Mouse (Mus musculus): Measurements from ENCODE around the gene Col5a1. TPM values are rescaled to one million over a fixed set of nuclear protein-coding genes. Genes with fewer than 3 reads are reported as not detected.
A peak's percentile ranks its signal among the peaks of the same experiment; 100 is the strongest.

The Col5a1 gene
- polyA plus RNA-seq, 1 experiment from 2014 or later, result 8.5 TPM

DNA sequence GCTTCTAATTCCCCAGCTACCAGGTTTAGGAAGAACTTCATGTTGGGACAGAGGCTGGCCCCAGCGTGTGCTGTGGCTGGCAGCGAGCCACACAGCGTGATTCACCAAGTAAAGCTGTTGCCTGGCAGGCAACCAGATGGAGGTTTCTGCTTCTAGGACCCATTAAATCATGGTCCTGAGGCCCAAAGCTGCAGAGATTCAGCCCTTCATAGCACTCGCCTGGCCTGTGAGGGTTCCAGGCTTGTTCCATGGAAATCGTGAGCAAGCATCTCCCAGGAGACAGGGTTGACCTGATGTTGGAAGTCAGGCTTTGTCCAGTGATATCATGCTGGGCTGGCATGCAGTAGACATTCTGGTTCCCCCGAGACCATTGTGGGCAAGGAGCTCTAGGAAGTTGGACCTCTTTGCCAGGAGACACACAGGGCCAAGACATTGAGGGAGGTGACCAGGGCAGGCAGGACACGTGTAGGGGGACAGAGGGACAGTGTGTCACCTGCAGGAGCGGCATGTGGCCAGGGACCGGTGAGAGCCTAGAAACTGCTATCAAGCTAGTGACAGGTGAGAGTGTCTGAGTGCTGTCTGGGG lies 50.5 kb downstream of the Col5a1 start:
- H3K27me3 ChIP-seq (ENCODE audit: control insufficient read depth, insufficient read depth, low read length), result no peaks in the 10 kb centered on the region
- no peaks in the 10 kb centered on the region for H3K9me3 ChIP-seq (ENCODE audit: control insufficient read depth, low read length)
- H3K4me1 ChIP-seq (ENCODE audit: control insufficient read depth, insufficient read depth, low read length), result peaks cover 1% of the 10 kb centered on the region; the same call in 1 of the 2 replicates
- no peak for ATAC-seq (ENCODE audit: low FRiP score, low TSS enrichment)
- no peak overlapping the region for H3K4me2 ChIP-seq (ENCODE audit: low read length)
- H3K9ac ChIP-seq (replicated peaks; ENCODE audit: low read length), result no peak overlapping the region
- DNase-seq, result peak; percentile 59
- H3K36me3 ChIP-seq (ENCODE audit: control insufficient read depth, insufficient read depth, low read length), result no peaks in the 10 kb centered on the region
- H3K27ac ChIP-seq (replicated peaks; ENCODE audit: low read depth, low read length), result no peak overlapping the region
- 74% methylated on average over 9 of the region's 9 CpGs for WGBS
- no peak overlapping the region for H3K4me3 ChIP-seq (replicated peaks; ENCODE audit: low read depth, low read length)

DNA sequence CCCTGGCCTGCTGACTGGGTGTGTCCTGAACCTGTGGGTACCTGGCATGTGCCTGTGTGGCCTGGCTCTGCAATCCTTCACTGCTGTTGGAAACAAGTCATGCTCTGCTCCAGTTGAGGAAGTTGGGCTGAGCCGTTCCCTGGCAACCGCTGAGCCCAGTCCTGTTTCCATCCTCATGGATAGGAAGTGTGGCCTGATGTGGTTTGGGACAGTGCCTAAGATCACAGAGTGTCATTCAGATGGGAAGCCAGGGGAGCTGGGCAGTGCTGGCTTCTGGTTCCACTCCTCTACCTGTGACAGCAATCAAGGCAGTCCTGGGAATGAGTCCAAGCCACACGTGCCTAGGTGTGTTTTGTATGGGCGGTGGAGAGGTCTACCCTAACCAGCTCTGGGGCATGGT lies 53.2 kb downstream of the Col5a1 start:
- Histone ChIP-seq H3K27me3 (ENCODE audit: control insufficient read depth, insufficient read depth, low read length) (no peaks in the 10 kb centered on the region), H3K4me2 (ENCODE audit: low read length) (no peak overlapping the region), H3K4me3 (replicated peaks; ENCODE audit: low read depth, low read length) (no peak overlapping the region), H3K4me1 (ENCODE audit: control insufficient read depth, insufficient read depth, low read length) (no peaks in the 10 kb centered on the region), H3K36me3 (ENCODE audit: control insufficient read depth, insufficient read depth, low read length) (no peaks in the 10 kb centered on the region), H3K9ac (replicated peaks; ENCODE audit: low read length) (no peak overlapping the region), H3K9me3 (ENCODE audit: control insufficient read depth, low read length) (no peaks in the 10 kb centered on the region), H3K27ac (replicated peaks; ENCODE audit: low read depth, low read length) (no peak overlapping the region)
- 95% methylated on average over 4 of the region's 4 CpGs for WGBS
- ATAC-seq (ENCODE audit: low FRiP score, low TSS enrichment) (no peak), DNase-seq (no peak)

DNA sequence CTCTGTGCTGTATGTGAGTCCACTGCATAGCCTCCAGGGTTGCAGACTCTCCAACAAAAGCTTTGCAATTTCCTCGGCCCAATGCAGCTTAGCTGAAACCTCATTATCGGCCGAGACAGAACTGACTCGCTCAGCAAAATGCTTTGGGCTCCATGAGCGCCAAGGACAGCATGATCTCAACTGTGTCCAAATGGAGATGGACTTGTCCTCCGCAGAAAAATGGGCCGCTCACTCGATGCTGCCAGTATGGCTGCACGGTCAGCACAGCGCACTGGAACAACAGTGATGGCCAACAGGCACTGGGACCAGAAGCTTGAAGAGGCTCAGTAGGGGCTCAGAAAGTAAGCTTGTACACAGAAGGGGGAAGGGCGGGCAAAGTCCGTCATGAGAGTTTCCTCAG lies 53.9 kb downstream of the Col5a1 start:
- Histone ChIP-seq H3K9ac (replicated peaks; ENCODE audit: low read length) (no peak overlapping the region), H3K4me3 (replicated peaks; ENCODE audit: low read depth, low read length) (no peak overlapping the region), H3K27me3 (ENCODE audit: control insufficient read depth, insufficient read depth, low read length) (no peaks in the 10 kb centered on the region), H3K4me2 (ENCODE audit: low read length) (no peak overlapping the region), H3K36me3 (ENCODE audit: control insufficient read depth, insufficient read depth, low read length) (no peaks in the 10 kb centered on the region), H3K27ac (replicated peaks; ENCODE audit: low read depth, low read length) (no peak overlapping the region), H3K9me3 (ENCODE audit: control insufficient read depth, low read length) (no peaks in the 10 kb centered on the region), H3K4me1 (ENCODE audit: control insufficient read depth, insufficient read depth, low read length) (no peaks in the 10 kb centered on the region)
- ATAC-seq (ENCODE audit: low FRiP score, low TSS enrichment) (no peak), DNase-seq (peak; percentile 42)
- 79% methylated on average over 12 of the region's 12 CpGs for WGBS

DNA sequence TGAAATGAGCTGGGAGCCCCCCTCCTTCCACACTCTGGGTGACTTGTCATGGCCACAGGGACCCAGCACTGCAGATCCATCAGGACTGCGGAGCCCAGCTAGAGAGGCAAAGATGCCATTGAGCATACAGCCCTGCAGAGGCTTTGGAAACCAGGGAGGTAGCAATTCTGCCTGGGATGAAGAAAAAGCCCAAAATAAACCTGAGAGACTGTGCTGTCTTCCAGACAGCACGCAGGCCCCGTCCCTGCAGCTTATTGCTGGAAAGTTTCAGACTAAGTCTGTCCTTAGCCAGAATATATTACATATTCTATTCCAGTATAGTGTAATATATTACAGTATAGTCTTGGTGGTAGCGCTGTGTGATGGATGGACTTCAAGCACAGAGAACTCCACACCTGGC lies 61.0 kb downstream of the Col5a1 start:
- no peak for DNase-seq
- no peak overlapping the region for H3K4me2 ChIP-seq (ENCODE audit: low read length)
- H3K4me1 ChIP-seq (ENCODE audit: control insufficient read depth, insufficient read depth, low read length), result no peaks in the 10 kb centered on the region
- WGBS, result 95% methylated on average over 4 of the region's 4 CpGs
- H3K27ac ChIP-seq (replicated peaks; ENCODE audit: low read depth, low read length), result no peak overlapping the region
- no peaks in the 10 kb centered on the region for H3K36me3 ChIP-seq (ENCODE audit: control insufficient read depth, insufficient read depth, low read length)
- no peak for ATAC-seq (ENCODE audit: low FRiP score, low TSS enrichment)
- no peak overlapping the region for H3K4me3 ChIP-seq (replicated peaks; ENCODE audit: low read depth, low read length)
- no peaks in the 10 kb centered on the region for H3K9me3 ChIP-seq (ENCODE audit: control insufficient read depth, low read length)
- no peaks in the 10 kb centered on the region for H3K27me3 ChIP-seq (ENCODE audit: control insufficient read depth, insufficient read depth, low read length)
- H3K9ac ChIP-seq (replicated peaks; ENCODE audit: low read length), result no peak overlapping the region

DNA sequence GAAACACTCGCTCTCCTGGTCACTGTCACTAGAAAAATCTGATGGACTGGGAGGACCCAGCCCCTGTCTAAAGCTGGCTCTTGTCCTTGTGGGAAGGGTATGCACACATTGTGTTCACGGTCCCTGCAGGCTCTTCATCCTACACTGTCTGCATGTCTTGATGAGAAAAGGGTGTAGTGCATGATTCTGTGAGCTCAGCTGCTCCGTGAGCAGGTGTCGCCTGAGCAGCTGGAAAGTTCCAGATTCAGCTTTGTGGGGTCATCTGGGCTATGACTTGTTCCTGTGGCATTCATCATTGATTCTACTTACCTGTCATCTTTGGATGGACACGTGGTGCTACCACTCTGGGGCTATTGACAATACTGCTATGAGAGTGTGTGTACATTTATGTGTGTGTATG lies 61.7 kb downstream of the Col5a1 start:
- 90% methylated on average over 5 of the region's 5 CpGs for WGBS
- no peak overlapping the region for H3K27ac ChIP-seq (replicated peaks; ENCODE audit: low read depth, low read length)
- no peak overlapping the region for H3K4me3 ChIP-seq (replicated peaks; ENCODE audit: low read depth, low read length)
- H3K9ac ChIP-seq (replicated peaks; ENCODE audit: low read length), result no peak overlapping the region
- H3K4me1 ChIP-seq (ENCODE audit: control insufficient read depth, insufficient read depth, low read length), result no peaks in the 10 kb centered on the region
- no peaks in the 10 kb centered on the region for H3K27me3 ChIP-seq (ENCODE audit: control insufficient read depth, insufficient read depth, low read length)
- no peak for ATAC-seq (ENCODE audit: low FRiP score, low TSS enrichment)
- H3K4me2 ChIP-seq (ENCODE audit: low read length), result no peak overlapping the region
- H3K9me3 ChIP-seq (ENCODE audit: control insufficient read depth, low read length), result no peaks in the 10 kb centered on the region
- H3K36me3 ChIP-seq (ENCODE audit: control insufficient read depth, insufficient read depth, low read length), result no peaks in the 10 kb centered on the region
- DNase-seq, result no peak

DNA sequence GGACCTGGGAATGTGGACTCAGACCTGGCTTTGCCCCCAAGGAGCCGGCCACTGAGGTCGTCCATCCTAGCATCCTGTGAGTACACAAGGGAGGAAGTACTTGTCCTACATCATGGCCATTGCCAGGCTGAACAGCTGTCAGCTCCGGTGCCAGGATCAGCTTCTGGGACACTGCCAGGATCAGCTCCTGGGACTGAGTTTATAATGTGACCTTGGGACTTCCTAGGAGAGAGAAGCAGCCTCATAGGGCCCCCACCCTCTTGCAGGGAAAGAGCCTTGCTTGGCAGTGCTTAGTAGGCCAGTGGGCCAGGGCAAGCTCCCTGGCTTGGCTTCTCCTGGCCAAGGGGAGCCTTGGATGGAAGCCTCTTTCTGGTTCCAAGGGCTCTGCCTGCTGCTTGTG lies 67.6 kb downstream of the Col5a1 start:
- Histone ChIP-seq H3K4me2 (ENCODE audit: low read length) (no peak overlapping the region), H3K36me3 (ENCODE audit: control insufficient read depth, insufficient read depth, low read length) (no peaks in the 10 kb centered on the region), H3K4me1 (ENCODE audit: control insufficient read depth, insufficient read depth, low read length) (peaks cover 10% of the 10 kb centered on the region), H3K27ac (replicated peaks; ENCODE audit: low read depth, low read length) (no peak overlapping the region), H3K27me3 (ENCODE audit: control insufficient read depth, insufficient read depth, low read length) (no peaks in the 10 kb centered on the region), H3K9ac (replicated peaks; ENCODE audit: low read length) (no peak overlapping the region), H3K9me3 (ENCODE audit: control insufficient read depth, low read length) (no peaks in the 10 kb centered on the region), H3K4me3 (replicated peaks; ENCODE audit: low read depth, low read length) (no peak overlapping the region)
- DNase-seq, result no peak
- no peak for ATAC-seq (ENCODE audit: low FRiP score, low TSS enrichment)
- WGBS, result 80% methylated on average over 3 of the region's 3 CpGs

DNA sequence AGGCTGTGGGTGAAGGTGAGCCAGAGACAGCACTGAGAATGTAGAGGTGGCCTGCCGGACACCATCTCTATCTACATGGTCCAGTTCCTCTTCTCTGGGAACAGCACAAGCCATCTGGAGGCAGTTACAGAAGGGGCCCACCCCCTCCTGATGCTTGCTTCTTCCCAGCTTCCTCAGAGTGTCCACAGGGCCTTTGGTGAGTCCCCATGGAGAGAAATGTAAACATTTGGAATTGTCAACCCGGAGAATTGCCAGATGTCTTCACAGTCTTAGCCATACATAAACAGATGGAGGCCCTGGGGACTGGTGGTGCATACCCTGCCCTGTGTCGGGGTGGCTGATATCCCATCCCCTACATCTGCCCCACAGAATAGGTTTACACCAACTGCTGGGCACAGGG lies 68.7 kb downstream of the Col5a1 start:
- Histone ChIP-seq H3K9ac (replicated peaks; ENCODE audit: low read length) (no peak overlapping the region), H3K4me3 (replicated peaks; ENCODE audit: low read depth, low read length) (no peak overlapping the region), H3K27ac (replicated peaks; ENCODE audit: low read depth, low read length) (no peak overlapping the region), H3K36me3 (ENCODE audit: control insufficient read depth, insufficient read depth, low read length) (no peaks in the 10 kb centered on the region), H3K4me1 (ENCODE audit: control insufficient read depth, insufficient read depth, low read length) (peaks cover 10% of the 10 kb centered on the region), H3K4me2 (ENCODE audit: low read length) (no peak overlapping the region), H3K27me3 (ENCODE audit: control insufficient read depth, insufficient read depth, low read length) (no peaks in the 10 kb centered on the region), H3K9me3 (ENCODE audit: control insufficient read depth, low read length) (no peaks in the 10 kb centered on the region)
- ATAC-seq (ENCODE audit: low FRiP score, low TSS enrichment), result no peak
- DNase-seq, result no peak
- WGBS, result 83% methylated on average over 3 of the region's 3 CpGs

DNA sequence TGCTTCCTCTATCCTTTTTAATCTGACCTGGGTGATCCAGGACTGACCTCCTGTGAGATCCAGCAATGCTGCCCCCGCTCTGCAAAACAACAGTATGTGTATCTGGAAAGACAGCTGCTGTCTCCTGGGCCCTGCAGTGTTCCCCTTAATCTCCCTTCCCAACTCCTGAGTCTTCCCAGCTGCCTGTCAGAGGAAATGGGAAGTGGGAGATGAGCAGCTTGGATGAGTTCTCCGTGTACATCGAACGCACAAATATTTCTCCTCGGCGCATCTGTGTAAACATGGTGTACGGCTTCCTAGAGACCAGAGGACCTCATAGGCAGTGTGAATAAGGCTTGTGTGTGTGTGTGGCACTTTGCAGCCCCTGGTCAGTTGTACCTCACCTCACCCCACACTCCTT lies 70.5 kb downstream of the Col5a1 start:
- WGBS, result 74% methylated on average over 7 of the region's 7 CpGs
- Histone ChIP-seq H3K4me3 (replicated peaks; ENCODE audit: low read depth, low read length) (no peak overlapping the region), H3K4me1 (ENCODE audit: control insufficient read depth, insufficient read depth, low read length) (peaks cover 10% of the 10 kb centered on the region), H3K36me3 (ENCODE audit: control insufficient read depth, insufficient read depth, low read length) (no peaks in the 10 kb centered on the region), H3K9me3 (ENCODE audit: control insufficient read depth, low read length) (no peaks in the 10 kb centered on the region), H3K27me3 (ENCODE audit: control insufficient read depth, insufficient read depth, low read length) (no peaks in the 10 kb centered on the region), H3K9ac (replicated peaks; ENCODE audit: low read length) (no peak overlapping the region), H3K27ac (replicated peaks; ENCODE audit: low read depth, low read length) (0 out of 2 replicates have a peak overlapping the region, but pooled peaks have one; percentile 8), H3K4me2 (ENCODE audit: low read length) (no peak overlapping the region)
- DNase-seq (no peak), ATAC-seq (ENCODE audit: low FRiP score, low TSS enrichment) (no peak)

DNA sequence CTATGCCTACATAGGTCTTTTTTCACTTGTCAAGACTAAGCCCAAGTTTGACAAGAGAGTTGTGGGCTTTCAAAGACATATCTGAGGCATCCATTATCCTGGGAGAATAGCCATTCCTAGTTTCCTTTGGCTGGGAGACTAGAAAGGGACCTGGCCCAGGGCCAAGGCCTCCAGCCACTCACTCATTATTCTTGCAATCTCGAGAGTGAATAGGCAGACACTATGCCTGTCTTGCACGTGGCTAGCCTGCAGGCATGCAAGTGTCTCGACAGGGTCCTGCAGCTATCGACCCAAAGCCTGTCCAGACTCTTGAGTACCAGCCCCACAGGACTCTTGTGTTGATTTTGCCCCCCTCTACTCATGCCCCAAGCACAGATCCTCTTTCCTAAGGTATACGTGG lies 71.0 kb downstream of the Col5a1 start:
- Histone ChIP-seq H3K27ac (replicated peaks; ENCODE audit: low read depth, low read length) (no peak overlapping the region), H3K27me3 (ENCODE audit: control insufficient read depth, insufficient read depth, low read length) (no peaks in the 10 kb centered on the region), H3K4me2 (ENCODE audit: low read length) (no peak overlapping the region), H3K4me1 (ENCODE audit: control insufficient read depth, insufficient read depth, low read length) (peaks cover 10% of the 10 kb centered on the region), H3K9ac (replicated peaks; ENCODE audit: low read length) (no peak overlapping the region), H3K9me3 (ENCODE audit: control insufficient read depth, low read length) (no peaks in the 10 kb centered on the region), H3K36me3 (ENCODE audit: control insufficient read depth, insufficient read depth, low read length) (no peaks in the 10 kb centered on the region), H3K4me3 (replicated peaks; ENCODE audit: low read depth, low read length) (no peak overlapping the region)
- 24% methylated on average over 5 of the region's 5 CpGs for WGBS
- peak; percentile 72 for DNase-seq
- ATAC-seq (ENCODE audit: low FRiP score, low TSS enrichment), result no peak

Measured in midbrain, embryonic 14.5 days (tissue).